ENCODE assay signal across 15 mouse cellular contexts in genomic region chr15:84640722-84641121, GRCm38 (mm10). TPM values are rescaled to one million over a fixed set of nuclear protein-coding genes. Genes with fewer than 3 reads are reported as not detected.
A peak's percentile ranks its signal among the peaks of the same experiment; 100 is the strongest.
DNase-seq lines count a peak whose midpoint lies in the region; ATAC-seq and TF ChIP-seq lines count a peak whose summit lies in the region.
"Had no signal": no experiment of that assay in that cellular context is flagged by ENCODE, and none has a peak within 500 bp of the region (broad histone marks: within the 10 kb centered on the region; RNA-seq: fewer than 3 reads in every experiment).

No protein-coding gene starts in this region.

- H3K4me2 ChIP-seq in embryonic facial prominence, embryonic 13.5 days: no peak overlapping the region
- H3K4me2 ChIP-seq: forebrain, embryonic 13.5 days; heart, embryonic 15.5 days; lung, embryonic 14.5 days; neural tube, embryonic 15.5 days had no signal

- H3K27ac ChIP-seq in gastrocnemius, adult 2 months: peak overlapping the region; percentile 84
- peak overlapping the region; percentile 95; the same call in 1 of the 2 replicates for H3K27ac ChIP-seq in embryonic facial prominence, embryonic 13.5 days
- H3K27ac ChIP-seq: forebrain, embryonic 13.5 days; neural tube, embryonic 15.5 days had no signal

- peak; percentile 76 for DNase-seq in gastrocnemius, adult 2 months
- no peak for DNase-seq in gastrocnemius, postnatal 10 days
- DNase-seq in left cerebral cortex, postnatal 4 days: peak; percentile 50
- DNase-seq in left cerebral cortex, adult 11 months (ENCODE audit: low spot score): no peak
- peak; percentile 38 to 45 for DNase-seq in layer of hippocampus, postnatal 36 days
- DNase-seq in natural killer cell, adult 2 months (ENCODE audit: low spot score in 2 of 2): no peak
- DNase-seq: cerebellum, adult 8-10 months; kidney, adult 8-10 months; lung, embryonic 14.5 days; right cerebral cortex, postnatal 14 days had no signal

- H3K9ac ChIP-seq in embryonic facial prominence, embryonic 13.5 days: no peak overlapping the region
- H3K9ac ChIP-seq: forebrain, embryonic 13.5 days; heart, embryonic 15.5 days; lung, embryonic 14.5 days; neural tube, embryonic 15.5 days had no signal

- 77% methylated on average over 6 of the region's 6 CpGs for WGBS in embryonic facial prominence, embryonic 13.5 days

- no peak for TF ChIP-seq CTCF in gastrocnemius, adult 2 months (IDR thresholded peaks at IDR 0.05)

- H3K36me3 ChIP-seq in embryonic facial prominence, embryonic 13.5 days: no peaks in the 10 kb centered on the region
- H3K36me3 ChIP-seq: heart, embryonic 15.5 days; neural tube, embryonic 15.5 days had no signal

- no peaks in the 10 kb centered on the region for H3K9me3 ChIP-seq in embryonic facial prominence, embryonic 13.5 days
- H3K9me3 ChIP-seq: forebrain, embryonic 13.5 days; heart, embryonic 15.5 days; neural tube, embryonic 15.5 days had no signal

- no peak for ATAC-seq in embryonic facial prominence, embryonic 13.5 days (ENCODE audit: insufficient number of reproducible peaks, insufficient read depth, low FRiP score, low TSS enrichment, low read depth)
- ATAC-seq: CD4-positive, CD25-positive, alpha-beta regulatory T cell, adult 4 months; forebrain, embryonic 13.5 days had no signal

- no peak overlapping the region for H3K4me3 ChIP-seq in gastrocnemius, adult 2 months
- no peak overlapping the region for H3K4me3 ChIP-seq in embryonic facial prominence, embryonic 13.5 days
- H3K4me3 ChIP-seq: forebrain, embryonic 13.5 days; heart, embryonic 15.5 days; neural tube, embryonic 15.5 days had no signal

- H3K27me3 ChIP-seq in embryonic facial prominence, embryonic 13.5 days: no peaks in the 10 kb centered on the region
- H3K27me3 ChIP-seq: forebrain, embryonic 13.5 days; heart, embryonic 15.5 days; neural tube, embryonic 15.5 days had no signal

- H3K4me1 ChIP-seq in embryonic facial prominence, embryonic 13.5 days: peaks cover 43% of the 10 kb centered on the region
- H3K4me1 ChIP-seq: forebrain, embryonic 13.5 days had no signal

- intact Hi-C loops in gastrocnemius, adult 2 months (cut with DNase I): no loop called here
- intact Hi-C loops in left cerebral cortex, postnatal 4 days (cut with DNase I): no loop called here

RNA-seq across cellular contexts. Expression of gene Prr5, which starts 28.7 kb away (rescaled TPM):
- total RNA-seq in gastrocnemius, adult 2 months (2021): 1 to 10 TPM; 3.0 to 4.3 TPM
- total RNA-seq in gastrocnemius, postnatal 10 days (2021): 10 to 100 TPM; 12.3 to 12.7 TPM
- total RNA-seq in left cerebral cortex, postnatal 4 days (2021): 10 to 100 TPM; 16.7 to 18.5 TPM
- 18.8 and 20.7 TPM in 2 replicates for polyA plus RNA-seq in embryonic facial prominence, embryonic 13.5 days (2015; fragmentation: Nextera tagmentation; extraction: Ambion mirVana)
- total RNA-seq in layer of hippocampus, postnatal 36 days (2021): 10 to 100 TPM; 10.6 to 17.3 TPM

Comparison
In these comparisons a context has a peak if more than half of its experiments do, and no peak if none do; other contexts are left out.
1. DNase-seq: peak in gastrocnemius, adult 2 months (single experiment), left cerebral cortex, postnatal 4 days (single experiment) and layer of hippocampus, postnatal 36 days (2 of 2); none in gastrocnemius, postnatal 10 days (single experiment), left cerebral cortex, adult 11 months (single experiment) and natural killer cell, adult 2 months (0 of 2).